Mouse (Mus musculus): ENCODE measurements around the gene Nanog.

Nanog gene

DNA sequence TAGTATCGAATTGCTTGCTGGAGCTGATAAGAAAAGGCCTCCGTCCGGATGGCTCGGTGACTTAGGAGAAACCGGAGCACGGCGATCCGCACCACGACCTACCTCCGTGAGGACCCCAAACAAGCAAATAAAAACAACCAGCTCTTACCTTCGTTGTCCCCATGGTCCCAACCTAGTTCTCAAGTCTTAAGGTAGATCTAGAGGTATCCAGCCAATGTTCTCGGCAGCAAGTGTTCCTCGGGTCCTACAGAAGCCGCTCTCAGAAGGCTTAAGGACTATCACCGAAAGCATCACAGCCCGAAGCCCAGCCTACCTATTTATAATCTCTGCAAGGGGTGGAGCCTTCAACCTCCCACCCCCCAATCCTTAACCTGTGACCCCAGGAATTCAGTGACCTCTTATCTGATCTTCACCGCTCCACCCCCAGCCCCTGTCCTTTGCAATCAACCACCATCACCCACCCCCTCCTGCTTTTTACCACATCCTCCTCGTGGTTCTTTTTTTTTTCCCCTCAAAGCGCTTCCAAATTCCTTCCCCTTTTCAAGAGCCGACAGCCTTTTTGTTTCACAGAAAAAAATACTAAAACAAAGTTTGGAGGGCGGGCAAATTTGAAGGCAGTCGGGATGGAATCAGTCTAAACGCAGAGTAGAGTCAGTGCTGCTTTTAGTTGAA is 35.1 kb downstream of the Nanog start:
- TF ChIP-seq GATA4 (IDR thresholded peaks at IDR 0.05; ENCODE audit: insufficient replicate concordance, low read length), result no peak

DNA sequence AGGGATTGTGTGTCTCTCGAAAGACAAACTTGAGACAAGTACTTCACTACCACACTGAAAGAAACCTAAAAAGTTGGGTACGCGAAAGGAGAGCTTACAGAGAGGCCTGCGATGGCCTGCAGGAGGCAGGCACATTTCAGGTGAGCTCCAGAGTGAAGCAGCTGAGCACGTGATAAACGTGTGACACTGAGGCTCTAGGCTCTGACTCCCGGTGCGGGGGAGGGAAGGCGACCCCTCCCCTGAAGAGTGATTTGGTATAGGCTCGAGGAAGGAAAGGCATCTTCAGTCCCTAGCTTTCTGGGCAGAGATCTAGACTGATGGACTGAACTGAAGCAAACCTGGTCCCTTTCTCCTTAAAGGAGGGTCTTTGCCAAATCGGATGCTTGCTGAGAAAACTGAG is 36.1 kb downstream of the Nanog start:
- TF ChIP-seq GATA4 (IDR thresholded peaks at IDR 0.05; ENCODE audit: insufficient replicate concordance, low read length), result no peak

DNA sequence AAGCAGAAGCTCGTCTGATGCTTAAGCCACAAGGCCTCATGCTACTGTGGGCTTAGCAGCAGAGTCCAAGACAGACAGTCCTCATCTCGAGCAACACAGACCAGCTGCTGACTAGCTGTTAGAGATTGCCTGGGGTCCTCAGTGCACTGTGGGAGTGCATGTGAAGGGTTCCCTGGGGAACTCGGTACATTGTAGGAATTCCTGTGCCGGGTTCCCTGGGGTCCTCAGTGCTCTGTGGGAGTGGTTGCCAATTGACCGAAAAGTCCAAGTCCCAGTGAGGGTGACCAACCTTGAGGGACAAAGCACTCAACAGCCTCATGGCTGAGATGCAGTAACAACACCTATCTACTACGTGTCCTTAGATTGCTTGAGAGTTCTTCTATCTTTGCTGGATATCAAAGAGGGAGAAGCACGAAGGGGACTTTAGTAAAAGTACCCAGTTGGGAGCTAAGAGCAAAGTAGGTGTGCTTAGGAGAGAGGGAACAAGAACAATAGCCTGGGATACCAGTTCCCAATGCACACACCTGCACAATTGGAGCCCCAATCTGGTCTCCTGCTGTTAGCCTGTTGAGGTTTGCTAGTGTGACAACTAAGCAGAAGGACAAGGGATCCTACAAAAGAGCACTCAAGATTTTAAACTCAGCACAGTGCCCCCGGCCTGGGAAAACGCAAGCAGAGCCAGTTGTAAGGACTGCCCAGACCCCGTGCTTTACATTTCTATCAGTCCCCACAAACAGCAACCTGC is 37.4 kb downstream of the Nanog start:
- no peak for TF ChIP-seq GATA4 (IDR thresholded peaks at IDR 0.05; ENCODE audit: insufficient replicate concordance, low read length)

DNA sequence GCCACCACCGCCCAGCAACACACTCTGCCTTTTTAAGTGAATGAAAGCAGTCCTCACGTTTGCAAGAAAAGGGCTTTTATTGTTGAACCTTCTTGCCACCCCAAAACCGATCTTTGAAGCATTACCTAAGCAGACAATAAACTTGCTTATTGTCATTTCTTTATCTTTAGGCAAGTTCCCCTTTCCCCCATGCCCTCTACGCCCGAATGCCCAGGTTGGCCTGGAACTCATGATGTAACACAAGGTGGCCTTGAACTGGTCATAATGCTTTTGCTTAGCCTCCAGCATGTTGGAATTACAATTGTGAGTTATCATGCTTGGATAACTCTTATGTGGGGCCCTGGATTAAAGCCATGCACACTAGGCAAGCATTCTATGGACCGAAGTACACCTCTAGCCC is 43.3 kb downstream of the Nanog start:
- no peak for TF ChIP-seq GATA4 (IDR thresholded peaks at IDR 0.05; ENCODE audit: insufficient replicate concordance, low read length)

DNA sequence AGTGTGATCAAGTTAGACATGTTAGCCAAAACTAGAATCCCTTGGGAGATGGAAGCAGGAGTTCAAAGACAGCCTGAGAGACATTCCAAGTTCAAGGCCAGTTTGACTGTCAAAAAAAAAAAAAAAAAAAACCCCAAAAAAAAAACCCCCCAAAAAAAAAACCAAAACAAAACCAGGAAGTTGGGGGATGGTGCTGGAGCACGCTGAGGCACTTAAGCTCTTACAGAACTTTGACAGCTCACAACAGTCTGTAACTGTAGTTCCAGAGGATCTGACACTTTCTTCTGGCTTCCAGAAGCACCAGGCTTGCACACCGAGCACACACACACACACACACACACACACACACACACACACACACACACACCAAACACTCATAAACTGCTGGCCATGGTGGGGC is 48.6 kb downstream of the Nanog start:
- no peak for TF ChIP-seq GATA4 (IDR thresholded peaks at IDR 0.05; ENCODE audit: insufficient replicate concordance, low read length)

DNA sequence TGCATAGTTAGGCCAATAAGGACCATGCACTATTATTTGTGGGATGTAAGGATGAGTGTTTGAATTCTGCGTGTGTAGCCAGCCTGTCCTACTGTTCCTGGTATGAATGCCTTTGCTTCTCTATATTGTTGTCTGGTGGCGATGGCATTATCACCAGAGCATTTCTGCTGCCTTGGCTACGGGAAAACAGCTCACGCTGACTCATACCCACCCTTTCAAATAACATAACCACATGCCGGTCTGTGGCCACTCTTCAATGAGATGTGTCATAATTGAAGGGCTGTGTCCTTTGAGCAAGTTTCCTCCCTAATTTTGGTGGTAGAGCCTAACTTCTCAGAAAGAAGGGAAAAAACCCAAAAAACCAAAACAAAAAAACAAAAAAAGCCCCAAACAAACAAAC is 51.4 kb downstream of the Nanog start:
- no peak for TF ChIP-seq GATA4 (IDR thresholded peaks at IDR 0.05; ENCODE audit: insufficient replicate concordance, low read length)

DNA sequence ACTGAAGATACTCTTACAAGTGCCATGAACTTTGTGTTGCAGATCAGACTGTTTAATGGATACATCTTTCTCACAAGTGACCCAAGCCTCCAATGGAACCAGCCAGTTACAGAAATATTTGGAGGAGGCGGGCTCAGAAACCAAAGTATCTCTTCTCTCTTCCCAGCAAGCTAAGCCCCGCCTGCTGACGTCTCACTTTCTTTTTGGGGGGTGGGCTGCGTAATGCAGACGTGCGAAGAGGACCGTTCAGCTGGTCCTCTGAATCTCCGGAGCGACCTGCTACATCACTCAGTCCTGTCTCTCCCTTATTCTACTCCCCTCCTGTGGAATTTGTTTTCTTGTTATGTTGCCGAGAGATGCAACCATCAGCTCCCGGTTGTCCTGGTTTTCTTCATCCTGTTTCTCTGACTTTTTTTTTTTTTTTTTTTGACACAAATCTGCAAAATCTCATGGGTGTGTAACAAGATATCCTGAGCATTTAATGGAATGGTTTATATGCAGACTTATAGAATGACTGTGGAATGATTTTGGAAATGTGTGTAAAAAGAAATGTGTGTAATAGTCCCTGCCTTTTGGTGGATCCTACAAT is 53.8 kb downstream of the Nanog start:
- no peak for TF ChIP-seq GATA4 (IDR thresholded peaks at IDR 0.05; ENCODE audit: insufficient replicate concordance, low read length)

DNA sequence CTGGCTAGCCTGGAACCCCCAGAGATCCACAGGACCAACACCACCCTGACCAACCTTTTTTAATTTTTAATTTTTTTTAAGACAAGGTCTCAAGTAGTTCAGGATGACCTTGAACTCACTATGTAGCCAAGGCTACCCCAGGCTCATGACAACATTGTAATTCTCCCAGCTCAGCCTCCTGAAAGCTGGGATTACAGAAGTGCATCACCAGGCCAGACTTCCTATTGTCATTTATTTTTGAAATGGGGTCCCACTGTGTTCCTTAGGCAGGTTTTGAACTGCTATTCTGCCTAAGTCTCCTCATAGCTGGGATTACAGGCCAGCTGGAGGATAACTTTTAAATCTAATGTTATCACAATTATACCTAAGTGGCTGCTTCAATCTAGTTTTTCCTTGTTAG is 54.6 kb downstream of the Nanog start:
- TF ChIP-seq GATA4 (IDR thresholded peaks at IDR 0.05; ENCODE audit: insufficient replicate concordance, low read length), result no peak

DNA sequence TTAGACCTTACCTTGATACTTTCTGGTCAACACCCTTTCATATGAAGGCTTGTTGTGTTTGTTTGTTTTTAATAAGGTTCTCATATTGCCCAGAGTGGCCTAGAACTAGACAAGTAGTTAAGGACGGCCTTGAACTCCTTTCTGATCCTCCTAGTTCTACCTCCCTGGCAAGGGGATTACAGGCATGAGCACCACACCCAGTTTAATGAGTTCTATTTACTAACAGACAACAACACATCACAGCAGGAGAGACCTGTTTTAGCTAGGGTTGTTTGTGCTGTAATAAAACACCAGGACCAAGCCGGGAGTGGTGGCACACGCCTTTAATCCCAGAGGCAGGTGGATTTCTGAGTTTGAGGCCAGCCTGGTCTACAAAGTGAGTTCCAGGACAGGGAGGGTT is 55.2 kb downstream of the Nanog start:
- no peak for TF ChIP-seq GATA4 (IDR thresholded peaks at IDR 0.05; ENCODE audit: insufficient replicate concordance, low read length)

DNA sequence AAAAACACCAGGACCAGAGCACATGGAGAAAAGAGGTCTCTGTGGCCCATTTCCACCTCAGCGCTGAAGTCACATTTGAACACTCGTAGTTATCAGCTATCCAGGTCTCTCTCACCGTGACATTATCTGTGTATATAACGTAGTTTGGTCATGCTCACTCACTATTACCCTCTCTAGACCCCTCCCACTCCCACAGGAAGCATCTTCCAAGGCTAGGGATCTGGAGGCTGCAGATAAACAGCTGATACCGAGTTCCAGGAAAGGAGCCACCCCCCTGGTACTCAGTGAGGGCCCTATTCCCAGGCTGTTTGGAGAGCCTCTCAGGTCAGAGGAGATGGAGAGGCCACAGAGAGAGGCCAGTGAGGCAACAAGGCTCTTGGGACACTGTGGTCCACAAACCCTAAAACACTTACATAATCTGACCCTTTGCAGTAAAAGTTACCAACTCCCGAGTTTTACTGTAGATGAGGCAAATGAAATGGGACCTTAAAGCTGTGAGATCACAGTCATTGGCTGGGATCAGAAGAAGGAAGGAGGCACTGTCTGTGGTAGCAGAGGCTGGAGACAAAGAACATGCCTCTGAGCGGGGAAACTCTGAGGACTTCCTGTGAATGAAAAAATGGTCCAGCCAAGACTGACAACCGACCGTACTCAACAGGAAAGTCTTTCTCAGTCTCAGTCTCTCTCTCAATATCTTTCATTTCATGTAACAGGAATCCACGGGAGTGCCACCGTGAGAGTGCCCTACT is 55.8 kb downstream of the Nanog start:
- no peak for TF ChIP-seq GATA4 (IDR thresholded peaks at IDR 0.05; ENCODE audit: insufficient replicate concordance, low read length)

DNA sequence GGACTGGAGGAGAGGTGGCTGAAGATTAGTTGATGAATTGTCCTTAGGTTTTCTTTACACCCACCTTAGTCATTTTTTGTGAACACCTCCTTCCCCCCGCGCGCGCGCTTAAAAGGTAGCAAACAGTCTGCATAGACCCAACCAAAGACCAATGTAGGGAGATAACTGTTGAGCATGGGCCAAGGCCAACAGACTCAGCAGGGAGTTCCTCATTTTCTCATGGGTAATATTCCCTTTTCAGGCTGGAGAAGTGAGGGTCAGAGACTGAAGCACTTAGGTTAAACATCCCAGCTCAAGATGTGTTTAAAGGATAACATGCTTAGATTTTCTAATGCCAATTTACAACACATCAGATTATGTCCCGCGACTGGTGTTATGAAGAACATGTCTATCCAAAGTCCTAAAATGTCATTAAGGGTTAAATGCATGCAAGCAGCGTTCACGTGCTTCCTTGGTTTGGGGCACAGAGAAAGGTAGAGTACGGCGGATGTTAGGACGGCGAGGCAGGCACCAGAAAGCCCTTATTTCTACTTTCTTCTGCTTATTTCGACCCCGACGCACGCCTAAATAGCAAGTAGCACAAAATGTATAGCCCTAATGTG is 56.7 kb downstream of the Nanog start:
- no peak for TF ChIP-seq GATA4 (IDR thresholded peaks at IDR 0.05; ENCODE audit: insufficient replicate concordance, low read length)
